Mouse (Mus musculus) heart, embryonic 14.5 days (tissue): ENCODE measurements at regions not wholly inside any gene's neighbourhood (a gene's known extent, or its start where the extent isn't known, plus 50 kb on each side); places are given as distances from the start of the nearest gene placed in this dataset.
A peak's percentile ranks its signal among the peaks of the same experiment; 100 is the strongest.

Experiments used
- ATAC-seq: fragments of 200-750 bp; cut with Nextera tagmentation; 2 replicates; pipeline ENCODE4 v1.8.0; 2017; ENCODE audit warnings: low read depth, moderate TSS enrichment; ENCODE audit not compliant: insufficient number of reproducible peaks, insufficient read depth, low FRiP score
- H3K27ac ChIP-seq, 2 experiments: fragments of 200-500 bp in 1 of 2; fragments of 300-500 bp in 1 of 2; sonication (generic) in 1 of 2; replicated peaks in 1 of 2; 2 replicates each; pipeline ENCODE4 v1.5.1; 2012 to 2014; ENCODE audit warnings: low read depth in 2 of 2, low read length in 2 of 2, control low read depth in 1 of 2, mild to moderate bottlenecking in 1 of 2, mixed read lengths in 1 of 2; ENCODE audit not compliant: control insufficient read depth in 1 of 2, insufficient read depth in 1 of 2
- H3K27me3 ChIP-seq: fragments of 300-500 bp; sonication (generic); 2 replicates; pipeline ENCODE4 v1.6.1; 2014; ENCODE audit warnings: mild to moderate bottlenecking, low read length, control low read depth; ENCODE audit not compliant: control insufficient read depth, insufficient read depth
- H3K36me3 ChIP-seq: fragments of 300-500 bp; sonication (generic); 2 replicates; pipeline ENCODE4 v1.6.1; 2014; ENCODE audit warnings: mild to moderate bottlenecking, control low read depth, low read length, mixed read lengths; ENCODE audit not compliant: control insufficient read depth, insufficient read depth
- H3K4me1 ChIP-seq, 2 experiments: fragments of 200-500 bp in 1 of 2; fragments of 300-500 bp in 1 of 2; sonication (generic) in 1 of 2; 2 replicates each; pipeline ENCODE4 v1.6.1; 2012 to 2014; ENCODE audit warnings: low read length in 2 of 2, control low read depth in 1 of 2, mixed read lengths in 1 of 2; ENCODE audit not compliant: control insufficient read depth in 2 of 2, insufficient read depth in 2 of 2
- H3K4me2 ChIP-seq: fragments of 300-500 bp; sonication (generic); 2 replicates; pipeline ENCODE4 v1.6.1; 2014; ENCODE audit warnings: mild to moderate bottlenecking, low read length
- H3K4me3 ChIP-seq, 2 experiments: fragments of 200-500 bp in 1 of 2; fragments of 300-500 bp in 1 of 2; sonication (generic) in 1 of 2; 2 replicates each; pipeline ENCODE4 v1.5.1; 2012 to 2014; ENCODE audit warnings: low read length in 2 of 2, mild to moderate bottlenecking in 2 of 2, control low read depth in 1 of 2, low read depth in 1 of 2, moderate library complexity in 1 of 2; ENCODE audit not compliant: control insufficient read depth in 1 of 2, insufficient read depth in 1 of 2
- H3K9ac ChIP-seq: fragments of 300-500 bp; sonication (generic); 2 replicates; pipeline ENCODE4 v1.6.1; 2014; ENCODE audit warnings: mild to moderate bottlenecking, low read length
- H3K9me3 ChIP-seq: fragments of 300-500 bp; sonication (generic); 2 replicates; pipeline ENCODE4 v1.6.1; 2016; ENCODE audit warnings: low read length, control low read depth; ENCODE audit not compliant: control insufficient read depth
- WGBS: fragments of 180-500 bp; shearing (Covaris S2); extraction: QIAGEN DNeasy Blood & Tissue Kit; methylation state at CpG from one replicate; pipeline ENCODE4 v1.1.7; 2014; 5-methylcytosine and 5-hydroxymethylcytosine counted together

- Histone ChIP-seq H3K4me1 (peaks cover 11 to 23% of the 10 kb centered on the region in 2 experiments), H3K27me3 (no peaks in the 10 kb centered on the region), H3K9ac (no peak overlapping the region), H3K4me2 (no peak overlapping the region), H3K27ac (peak overlapping the region; percentile 50 to 64; a peak in 3 of 4 replicates), H3K36me3 (no peaks in the 10 kb centered on the region), H3K4me3 (no peak overlapping the region), H3K9me3 (no peaks in the 10 kb centered on the region)
- ATAC-seq: peak; percentile 66; the same call in 1 of the 2 replicates
- WGBS: 21% methylated on average over 3 of the region's 3 CpGs
Measured at GRCm38 (mm10) chr12:12549649-12550048, 287.7 kb downstream of the Fam49a start.

- Histone ChIP-seq H3K36me3 (no peaks in the 10 kb centered on the region), H3K9ac (no peak overlapping the region), H3K27ac (peak overlapping the region; percentile 17 to 50; a peak in 3 of 4 replicates), H3K4me2 (no peak overlapping the region), H3K4me1 (peaks cover 11 to 23% of the 10 kb centered on the region in 2 experiments), H3K4me3 (no peak overlapping the region), H3K27me3 (no peaks in the 10 kb centered on the region), H3K9me3 (no peaks in the 10 kb centered on the region)
- ATAC-seq: no peak
- 44% methylated on average over 2 of the region's 2 CpGs for WGBS
Measured at GRCm38 (mm10) chr12:12548688-12549087, 286.7 kb downstream of the Fam49a start.

- H3K36me3 ChIP-seq: no peaks in the 10 kb centered on the region
- H3K27ac ChIP-seq: no peak overlapping the region
- H3K4me2 ChIP-seq: no peak overlapping the region
- H3K27me3 ChIP-seq: no peaks in the 10 kb centered on the region
- H3K9me3 ChIP-seq: no peaks in the 10 kb centered on the region
- no peak overlapping the region for H3K4me3 ChIP-seq
- peaks cover 11 to 23% of the 10 kb centered on the region in 2 experiments for H3K4me1 ChIP-seq
- ATAC-seq: no peak
- WGBS: 76% methylated on average over 1 of the region's 1 CpGs
- no peak overlapping the region for H3K9ac ChIP-seq
Measured at GRCm38 (mm10) chr12:12547477-12547876, 285.5 kb downstream of the Fam49a start.

DNA sequence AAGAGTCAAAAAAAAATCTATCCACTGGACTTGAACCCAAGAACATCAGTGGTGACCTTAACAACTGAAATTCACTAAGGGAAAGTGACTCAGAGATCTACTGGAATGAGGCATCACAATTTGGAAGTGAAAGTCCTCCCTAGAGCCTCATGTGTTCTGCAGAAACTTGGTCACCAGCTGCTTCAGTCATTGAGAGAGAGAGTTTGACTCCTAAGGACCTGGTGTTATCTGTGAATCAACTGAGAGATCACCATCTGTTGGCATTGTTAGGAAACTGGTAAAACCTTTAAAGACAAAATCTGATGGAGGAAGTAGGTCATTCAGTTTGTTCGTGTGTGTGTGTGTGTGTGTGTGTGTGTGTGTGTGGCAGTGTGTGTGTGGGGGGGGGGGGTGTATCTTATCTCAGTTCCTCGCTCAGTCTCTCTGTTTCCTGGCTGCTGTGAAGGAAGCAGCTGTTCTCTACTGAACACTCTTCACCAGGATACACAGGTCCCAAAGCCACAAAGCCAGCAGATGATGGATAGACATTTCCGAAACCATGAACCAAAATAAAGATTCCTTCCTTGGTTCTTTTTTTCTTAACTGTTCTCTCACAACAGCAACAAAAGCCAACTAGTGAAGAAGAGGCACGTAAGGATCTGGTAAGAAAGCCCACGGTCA lies 284.6 kb downstream of the Fam49a start:
- WGBS: 84% methylated on average over 5 of the region's 5 CpGs
- no peaks in the 10 kb centered on the region for H3K9me3 ChIP-seq
- H3K4me1 ChIP-seq: peaks cover 9 to 23% of the 10 kb centered on the region in 2 experiments
- H3K27me3 ChIP-seq: no peaks in the 10 kb centered on the region
- no peak overlapping the region for H3K27ac ChIP-seq
- H3K36me3 ChIP-seq: no peaks in the 10 kb centered on the region
- no peak overlapping the region for H3K9ac ChIP-seq
- no peak overlapping the region for H3K4me3 ChIP-seq
- H3K4me2 ChIP-seq: no peak overlapping the region
- ATAC-seq: no peak

- 77% methylated on average over 13 of the region's 13 CpGs for WGBS
- H3K27ac ChIP-seq: no peak overlapping the region
- no peak overlapping the region; the same call in 1 of the 2 replicates for H3K9ac ChIP-seq
Measured at GRCm38 (mm10) chr12:12541076-12542070, 279.4 kb downstream of the Fam49a start.

GRCm38 (mm10) chr12:12539291-12539690 lies 277.4 kb downstream of the Fam49a start:
- 85% methylated on average over 3 of the region's 3 CpGs for WGBS
- Histone ChIP-seq H3K9me3 (no peaks in the 10 kb centered on the region), H3K9ac (no peak overlapping the region), H3K4me3 (no peak overlapping the region), H3K36me3 (no peaks in the 10 kb centered on the region), H3K27me3 (no peaks in the 10 kb centered on the region), H3K4me2 (no peak overlapping the region), H3K27ac (no peak overlapping the region), H3K4me1 (peaks cover 6% of the 10 kb centered on the region in 2 experiments)
- ATAC-seq: no peak

More at GRCm38 (mm10) chr12:12541076-12542070, 279.4 kb downstream of the Fam49a start:
- peaks cover 0 to 3% of the 10 kb centered on the region in 2 experiments; a peak in 1 of 4 replicates for H3K4me1 ChIP-seq
- no peaks in the 10 kb centered on the region for H3K27me3 ChIP-seq
- H3K4me2 ChIP-seq: no peak overlapping the region
- no peak for ATAC-seq
- no peaks in the 10 kb centered on the region for H3K9me3 ChIP-seq
- no peaks in the 10 kb centered on the region for H3K36me3 ChIP-seq
- no peak overlapping the region for H3K4me3 ChIP-seq

DNA sequence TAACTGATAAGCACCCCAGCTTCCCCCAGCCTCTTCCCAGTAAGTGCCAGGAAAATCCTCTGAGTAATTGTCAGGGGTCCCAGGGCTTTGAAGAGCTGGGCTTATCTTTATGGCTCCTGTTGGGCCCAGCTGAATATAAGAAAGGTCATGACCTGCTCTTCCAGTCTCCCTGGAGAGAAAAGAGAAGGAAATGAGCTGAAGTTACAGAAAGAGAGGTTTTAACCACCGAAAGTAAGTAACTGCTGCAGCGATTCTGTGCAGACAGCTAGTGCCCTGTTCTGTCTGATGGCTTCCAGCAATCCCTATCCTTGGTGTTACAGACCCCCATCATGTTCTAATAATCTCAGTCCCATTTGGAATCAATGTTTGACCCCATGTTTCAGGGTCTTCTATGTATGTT lies 272.8 kb downstream of the Fam49a start:
- peaks cover 11 to 19% of the 10 kb centered on the region in 2 experiments for H3K4me1 ChIP-seq
- WGBS: 9% methylated on average over 2 of the region's 2 CpGs
- no peaks in the 10 kb centered on the region for H3K9me3 ChIP-seq
- no peak for ATAC-seq
- no peaks in the 10 kb centered on the region for H3K27me3 ChIP-seq
- no peak overlapping the region; the same call in 1 of the 2 replicates for H3K9ac ChIP-seq
- H3K36me3 ChIP-seq: no peaks in the 10 kb centered on the region
- H3K27ac ChIP-seq: no peak overlapping the region
- no peak overlapping the region for H3K4me2 ChIP-seq
- no peak overlapping the region for H3K4me3 ChIP-seq
